Mouse (Mus musculus): Measurements from ENCODE around the gene Mapkap1. TPM values are rescaled to one million over a fixed set of nuclear protein-coding genes. Genes with fewer than 3 reads are reported as not detected.

Gene Mapkap1
- polyA plus RNA-seq, 1 experiment from 2014 or later: 103 TPM

DNA sequence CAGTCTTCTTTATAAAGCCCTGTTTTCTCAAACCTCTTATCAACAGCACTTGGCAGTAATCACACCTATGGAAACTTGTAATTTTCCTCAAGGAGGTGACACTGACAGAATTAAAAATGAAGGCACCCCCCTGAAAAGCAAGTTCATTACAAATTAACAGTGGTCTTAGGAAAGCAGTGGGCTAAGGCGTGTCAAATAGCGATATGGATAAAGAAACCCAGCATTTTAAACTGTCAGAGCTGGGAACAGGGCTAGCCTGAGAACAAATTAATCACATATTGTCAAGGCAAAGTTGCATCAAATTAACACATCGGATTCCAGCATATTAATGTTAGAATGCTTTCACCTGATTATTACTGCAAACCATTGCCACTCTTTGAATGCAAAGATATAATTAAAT lies 55.9 kb downstream of the Mapkap1 start:
- ATAC-seq (replicated peaks; ENCODE audit: insufficient number of reproducible peaks, low FRiP score, low TSS enrichment, low read depth): no peak
- no peak for DNase-seq (ENCODE audit: low spot score)
- no peaks in the 10 kb centered on the region for H3K27me3 ChIP-seq (ENCODE audit: control insufficient read depth, insufficient read depth, low read length)
- no peak overlapping the region for H3K4me2 ChIP-seq (ENCODE audit: low read depth, low read length)
- no peak overlapping the region for H3K9ac ChIP-seq (replicated peaks; ENCODE audit: low read length)
- no peak overlapping the region for H3K27ac ChIP-seq (replicated peaks; ENCODE audit: low read depth, low read length)
- no peak overlapping the region for H3K4me3 ChIP-seq (ENCODE audit: low read depth, low read length)
- WGBS: 94% methylated on average over 3 of the region's 3 CpGs
- H3K36me3 ChIP-seq (replicated peaks; ENCODE audit: control insufficient read depth, insufficient read depth, low read depth, low read length): no peaks in the 10 kb centered on the region
- H3K4me1 ChIP-seq (ENCODE audit: control insufficient read depth, insufficient read depth, low read length): no peaks in the 10 kb centered on the region
- no peaks in the 10 kb centered on the region for H3K9me3 ChIP-seq (replicated peaks; ENCODE audit: control insufficient read depth, low read length)

DNA sequence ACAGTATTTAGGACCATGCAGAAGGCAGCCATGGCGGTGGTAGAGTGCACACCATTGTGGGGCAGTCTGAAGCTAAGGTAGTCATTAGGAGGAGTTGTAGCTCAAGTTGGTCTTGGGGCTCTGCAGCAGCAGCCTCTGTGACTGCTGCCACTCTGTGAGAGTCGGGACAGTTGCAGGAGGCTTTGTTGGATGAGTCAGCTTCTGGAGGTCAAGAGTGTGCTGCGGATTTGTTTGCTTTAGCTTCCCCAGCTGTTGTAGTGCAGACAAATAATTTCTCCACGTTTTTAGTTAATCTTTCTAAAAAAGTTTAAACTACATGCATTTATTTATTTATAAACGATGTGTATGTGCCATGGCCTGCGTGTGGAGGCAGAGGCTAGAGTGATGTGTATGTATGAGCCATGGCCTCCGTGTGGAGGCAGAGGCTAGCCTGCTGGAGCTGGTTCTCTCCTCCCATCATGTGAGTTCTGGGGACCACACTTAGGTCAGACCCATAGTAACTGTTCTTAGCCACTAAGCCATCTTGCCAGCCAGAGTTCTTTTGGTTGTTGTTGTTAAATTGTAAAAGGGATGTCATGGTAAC lies 62.1 kb downstream of the Mapkap1 start:
- H3K9ac ChIP-seq (replicated peaks; ENCODE audit: low read length): no peak overlapping the region
- H3K4me1 ChIP-seq (ENCODE audit: control insufficient read depth, insufficient read depth, low read length): no peaks in the 10 kb centered on the region
- DNase-seq (ENCODE audit: low spot score): no peak
- no peaks in the 10 kb centered on the region for H3K36me3 ChIP-seq (replicated peaks; ENCODE audit: control insufficient read depth, insufficient read depth, low read depth, low read length)
- no peak for ATAC-seq (replicated peaks; ENCODE audit: insufficient number of reproducible peaks, low FRiP score, low TSS enrichment, low read depth)
- WGBS: 80% methylated on average over 7 of the region's 7 CpGs
- H3K9me3 ChIP-seq (replicated peaks; ENCODE audit: control insufficient read depth, low read length): no peaks in the 10 kb centered on the region
- no peak overlapping the region for H3K4me2 ChIP-seq (ENCODE audit: low read depth, low read length)
- H3K27me3 ChIP-seq (ENCODE audit: control insufficient read depth, insufficient read depth, low read length): no peaks in the 10 kb centered on the region
- no peak overlapping the region for H3K27ac ChIP-seq (replicated peaks; ENCODE audit: low read depth, low read length)
- no peak overlapping the region for H3K4me3 ChIP-seq (ENCODE audit: low read depth, low read length)

DNA sequence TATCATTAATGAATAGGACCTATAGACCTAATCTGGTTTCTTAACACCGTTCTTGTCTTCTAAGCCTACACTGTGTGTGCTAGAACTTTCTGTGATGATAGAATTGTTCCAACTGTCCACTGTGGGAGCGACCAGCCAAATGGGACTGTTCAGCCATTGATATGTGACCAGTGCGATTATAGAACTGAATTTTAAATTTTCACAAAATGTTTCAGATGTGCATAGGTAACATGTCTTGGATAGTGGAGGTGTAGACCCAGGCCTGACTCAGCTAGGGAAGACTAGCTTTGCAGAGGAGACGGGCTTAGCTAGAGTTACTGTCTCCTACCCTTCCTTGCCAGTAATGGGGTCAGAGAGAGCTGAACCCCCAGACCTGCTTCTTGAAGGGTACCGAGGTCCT lies 62.8 kb downstream of the Mapkap1 start:
- H3K9ac ChIP-seq (replicated peaks; ENCODE audit: low read length): no peak overlapping the region
- no peak for DNase-seq (ENCODE audit: low spot score)
- H3K9me3 ChIP-seq (replicated peaks; ENCODE audit: control insufficient read depth, low read length): no peaks in the 10 kb centered on the region
- H3K4me3 ChIP-seq (ENCODE audit: low read depth, low read length): no peak overlapping the region
- no peaks in the 10 kb centered on the region for H3K36me3 ChIP-seq (replicated peaks; ENCODE audit: control insufficient read depth, insufficient read depth, low read depth, low read length)
- H3K4me1 ChIP-seq (ENCODE audit: control insufficient read depth, insufficient read depth, low read length): no peaks in the 10 kb centered on the region
- WGBS: 94% methylated on average over 5 of the region's 5 CpGs
- ATAC-seq (replicated peaks; ENCODE audit: insufficient number of reproducible peaks, low FRiP score, low TSS enrichment, low read depth): no peak
- H3K4me2 ChIP-seq (ENCODE audit: low read depth, low read length): no peak overlapping the region
- H3K27me3 ChIP-seq (ENCODE audit: control insufficient read depth, insufficient read depth, low read length): no peaks in the 10 kb centered on the region
- no peak overlapping the region for H3K27ac ChIP-seq (replicated peaks; ENCODE audit: low read depth, low read length)

DNA sequence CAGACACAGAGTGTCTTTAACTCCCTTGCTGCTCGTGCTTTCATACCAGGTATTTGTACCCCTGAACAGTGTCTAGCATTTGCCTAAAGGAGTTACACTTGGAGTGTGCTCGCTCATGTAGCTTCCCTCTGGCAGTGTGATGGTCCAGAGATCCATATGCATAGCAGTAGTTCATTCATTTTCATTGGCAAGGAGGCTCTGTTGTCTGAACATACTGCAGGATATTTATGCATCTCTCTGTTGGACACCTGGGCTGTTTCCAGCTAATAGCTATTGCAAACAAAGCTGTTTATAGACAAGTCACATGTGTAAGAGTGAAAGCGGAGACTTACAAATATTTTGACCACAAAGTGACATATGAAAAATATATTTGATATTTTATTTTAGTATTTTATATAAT lies 67.2 kb downstream of the Mapkap1 start:
- Histone ChIP-seq H3K9me3 (replicated peaks; ENCODE audit: control insufficient read depth, low read length) (no peaks in the 10 kb centered on the region), H3K9ac (replicated peaks; ENCODE audit: low read length) (no peak overlapping the region), H3K4me1 (ENCODE audit: control insufficient read depth, insufficient read depth, low read length) (no peaks in the 10 kb centered on the region), H3K27me3 (ENCODE audit: control insufficient read depth, insufficient read depth, low read length) (no peaks in the 10 kb centered on the region), H3K4me3 (ENCODE audit: low read depth, low read length) (no peak overlapping the region), H3K4me2 (ENCODE audit: low read depth, low read length) (no peak overlapping the region), H3K36me3 (replicated peaks; ENCODE audit: control insufficient read depth, insufficient read depth, low read depth, low read length) (no peaks in the 10 kb centered on the region), H3K27ac (replicated peaks; ENCODE audit: low read depth, low read length) (no peak overlapping the region)
- ATAC-seq (replicated peaks; ENCODE audit: insufficient number of reproducible peaks, low FRiP score, low TSS enrichment, low read depth) (no peak), DNase-seq (ENCODE audit: low spot score) (no peak)
- WGBS: 80% methylated on average over 3 of the region's 3 CpGs

DNA sequence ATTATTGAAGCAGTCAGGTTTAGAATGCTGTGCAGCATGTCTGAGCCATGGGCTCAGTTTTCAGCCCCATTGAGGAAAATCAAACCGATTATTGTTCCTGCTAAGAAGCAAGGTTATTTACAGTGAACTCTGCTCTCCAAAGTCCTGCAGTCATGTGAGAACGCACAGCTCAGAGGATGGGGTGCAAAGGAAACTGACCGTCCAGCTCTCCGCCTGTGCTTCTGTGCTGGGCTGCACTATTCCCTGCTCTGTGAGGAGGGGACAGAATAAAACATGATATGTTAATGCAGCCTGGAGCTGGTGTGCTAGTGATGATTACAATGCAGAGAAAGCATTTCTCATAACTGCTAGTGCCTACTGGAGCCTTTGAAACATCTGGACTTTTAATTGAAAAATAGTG lies 74.8 kb downstream of the Mapkap1 start:
- Histone ChIP-seq H3K27me3 (ENCODE audit: control insufficient read depth, insufficient read depth, low read length) (no peaks in the 10 kb centered on the region), H3K9ac (replicated peaks; ENCODE audit: low read length) (no peak overlapping the region), H3K36me3 (replicated peaks; ENCODE audit: control insufficient read depth, insufficient read depth, low read depth, low read length) (no peaks in the 10 kb centered on the region), H3K4me3 (ENCODE audit: low read depth, low read length) (no peak overlapping the region), H3K27ac (replicated peaks; ENCODE audit: low read depth, low read length) (no peak overlapping the region), H3K4me1 (ENCODE audit: control insufficient read depth, insufficient read depth, low read length) (no peaks in the 10 kb centered on the region), H3K9me3 (replicated peaks; ENCODE audit: control insufficient read depth, low read length) (no peaks in the 10 kb centered on the region), H3K4me2 (ENCODE audit: low read depth, low read length) (no peak overlapping the region)
- 38% methylated on average over 4 of the region's 4 CpGs for WGBS
- DNase-seq (ENCODE audit: low spot score): peak; percentile 28
- ATAC-seq (replicated peaks; ENCODE audit: insufficient number of reproducible peaks, low FRiP score, low TSS enrichment, low read depth): no peak

DNA sequence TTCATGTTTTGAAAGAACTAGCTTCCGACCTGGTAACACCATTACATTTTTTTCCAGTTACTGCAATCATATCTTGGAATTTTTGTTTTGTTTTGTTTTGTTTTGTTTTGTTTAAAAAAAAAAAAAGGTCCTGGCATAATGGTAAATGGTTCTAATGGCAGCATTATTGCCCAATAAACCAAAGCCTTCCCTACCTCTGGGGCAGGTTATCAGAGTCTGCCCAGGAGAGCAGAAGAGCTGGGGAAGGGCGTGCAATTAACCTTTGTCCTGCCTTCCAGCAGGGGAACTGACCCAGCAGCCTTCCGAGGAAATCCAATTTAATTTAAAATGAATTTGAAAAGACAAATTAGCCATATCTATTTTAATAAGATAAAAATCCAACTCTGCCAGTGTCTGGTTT lies 75.5 kb downstream of the Mapkap1 start:
- ATAC-seq (replicated peaks; ENCODE audit: insufficient number of reproducible peaks, low FRiP score, low TSS enrichment, low read depth) (no peak), DNase-seq (ENCODE audit: low spot score) (no peak)
- no peak overlapping the region for H3K4me2 ChIP-seq (ENCODE audit: low read depth, low read length)

DNA sequence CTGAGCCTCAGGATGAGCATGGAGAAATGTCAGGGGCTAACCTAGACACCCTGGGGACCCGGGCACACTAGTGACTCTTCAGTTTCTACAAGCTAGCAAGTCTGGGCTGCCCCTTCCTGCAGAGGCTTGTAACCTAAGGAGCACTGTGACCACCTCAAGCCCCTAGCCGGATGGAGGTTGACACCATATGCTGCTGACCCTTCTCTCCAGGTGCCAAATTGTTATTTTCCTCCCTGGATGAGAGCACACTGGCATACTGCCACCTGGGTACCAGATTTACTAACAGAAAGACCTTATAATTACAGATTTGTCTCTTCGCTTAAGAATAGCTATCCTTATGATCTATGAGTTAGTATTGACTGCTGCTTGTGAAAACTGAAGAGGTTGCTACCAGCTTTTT lies 76.0 kb downstream of the Mapkap1 start:
- DNase-seq (ENCODE audit: low spot score): no peak
- no peak overlapping the region for H3K9ac ChIP-seq (replicated peaks; ENCODE audit: low read length)
- ATAC-seq (replicated peaks; ENCODE audit: insufficient number of reproducible peaks, low FRiP score, low TSS enrichment, low read depth): no peak
- 61% methylated on average over 3 of the region's 3 CpGs for WGBS
- H3K4me3 ChIP-seq (ENCODE audit: low read depth, low read length): no peak overlapping the region
- H3K27ac ChIP-seq (replicated peaks; ENCODE audit: low read depth, low read length): no peak overlapping the region
- H3K27me3 ChIP-seq (ENCODE audit: control insufficient read depth, insufficient read depth, low read length): no peaks in the 10 kb centered on the region
- no peaks in the 10 kb centered on the region for H3K4me1 ChIP-seq (ENCODE audit: control insufficient read depth, insufficient read depth, low read length)
- H3K36me3 ChIP-seq (replicated peaks; ENCODE audit: control insufficient read depth, insufficient read depth, low read depth, low read length): no peaks in the 10 kb centered on the region
- no peaks in the 10 kb centered on the region for H3K9me3 ChIP-seq (replicated peaks; ENCODE audit: control insufficient read depth, low read length)
- no peak overlapping the region for H3K4me2 ChIP-seq (ENCODE audit: low read depth, low read length)

More for the DNA sequence above, 75.5 kb downstream of the Mapkap1 start:
- Histone ChIP-seq H3K36me3 (replicated peaks; ENCODE audit: control insufficient read depth, insufficient read depth, low read depth, low read length) (no peaks in the 10 kb centered on the region), H3K9ac (replicated peaks; ENCODE audit: low read length) (no peak overlapping the region), H3K4me1 (ENCODE audit: control insufficient read depth, insufficient read depth, low read length) (no peaks in the 10 kb centered on the region), H3K27ac (replicated peaks; ENCODE audit: low read depth, low read length) (no peak overlapping the region), H3K4me3 (ENCODE audit: low read depth, low read length) (no peak overlapping the region), H3K27me3 (ENCODE audit: control insufficient read depth, insufficient read depth, low read length) (no peaks in the 10 kb centered on the region), H3K9me3 (replicated peaks; ENCODE audit: control insufficient read depth, low read length) (no peaks in the 10 kb centered on the region)
- 50% methylated on average over 3 of the region's 3 CpGs for WGBS

DNA sequence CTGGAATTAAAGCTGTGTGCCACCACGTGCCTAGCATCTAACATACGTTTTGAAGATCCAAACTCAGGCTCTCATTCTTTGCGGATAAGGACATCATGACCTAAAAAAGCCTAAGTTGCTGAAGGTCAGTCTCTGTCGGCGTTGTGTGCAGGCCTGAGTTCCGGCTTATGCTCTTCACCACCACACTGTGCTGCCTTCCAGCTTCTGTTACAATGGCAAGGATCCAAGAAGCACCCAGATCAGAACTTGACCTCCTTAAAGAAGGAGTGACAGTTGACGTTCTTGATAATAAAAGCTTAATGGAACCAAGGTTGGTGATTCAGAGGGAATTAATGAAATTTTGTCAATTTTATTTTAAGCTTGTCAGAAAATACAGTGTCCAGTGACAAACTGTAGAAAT lies 80.7 kb downstream of the Mapkap1 start:
- H3K9me3 ChIP-seq (replicated peaks; ENCODE audit: control insufficient read depth, low read length): no peaks in the 10 kb centered on the region
- no peaks in the 10 kb centered on the region for H3K36me3 ChIP-seq (replicated peaks; ENCODE audit: control insufficient read depth, insufficient read depth, low read depth, low read length)

More for the DNA sequence above, 80.7 kb downstream of the Mapkap1 start:
- no peak overlapping the region for H3K4me3 ChIP-seq (ENCODE audit: low read depth, low read length)
- H3K27ac ChIP-seq (replicated peaks; ENCODE audit: low read depth, low read length): no peak overlapping the region
- H3K4me1 ChIP-seq (ENCODE audit: control insufficient read depth, insufficient read depth, low read length): no peaks in the 10 kb centered on the region
- WGBS: 90% methylated on average over 7 of the region's 7 CpGs
- ATAC-seq (replicated peaks; ENCODE audit: insufficient number of reproducible peaks, low FRiP score, low TSS enrichment, low read depth) (no peak), DNase-seq (ENCODE audit: low spot score) (no peak)
- no peaks in the 10 kb centered on the region for H3K27me3 ChIP-seq (ENCODE audit: control insufficient read depth, insufficient read depth, low read length)
- H3K9ac ChIP-seq (replicated peaks; ENCODE audit: low read length): no peak overlapping the region
- H3K4me2 ChIP-seq (ENCODE audit: low read depth, low read length): no peak overlapping the region
